Mouse (Mus musculus): ENCODE measurements around the gene 1810037I17Rik. TPM values are rescaled to one million over a fixed set of nuclear protein-coding genes. Genes with fewer than 3 reads are reported as not detected.
A peak's percentile ranks its signal among the peaks of the same experiment; 100 is the strongest.

1810037I17Rik gene
- 42.8 and 52.2 TPM in 2 replicates for total RNA-seq (2021)
- long read RNA-seq, transcript 1810037I17Rik-201 (2 exons, 1,160 nt), result major isoform, 27 of 32 reads
- long read RNA-seq, partial matches to known transcripts, result 0 of 32 reads
- long read RNA-seq, other reads (novel, unspliced or antisense), result 5 of 32 reads

DNA sequence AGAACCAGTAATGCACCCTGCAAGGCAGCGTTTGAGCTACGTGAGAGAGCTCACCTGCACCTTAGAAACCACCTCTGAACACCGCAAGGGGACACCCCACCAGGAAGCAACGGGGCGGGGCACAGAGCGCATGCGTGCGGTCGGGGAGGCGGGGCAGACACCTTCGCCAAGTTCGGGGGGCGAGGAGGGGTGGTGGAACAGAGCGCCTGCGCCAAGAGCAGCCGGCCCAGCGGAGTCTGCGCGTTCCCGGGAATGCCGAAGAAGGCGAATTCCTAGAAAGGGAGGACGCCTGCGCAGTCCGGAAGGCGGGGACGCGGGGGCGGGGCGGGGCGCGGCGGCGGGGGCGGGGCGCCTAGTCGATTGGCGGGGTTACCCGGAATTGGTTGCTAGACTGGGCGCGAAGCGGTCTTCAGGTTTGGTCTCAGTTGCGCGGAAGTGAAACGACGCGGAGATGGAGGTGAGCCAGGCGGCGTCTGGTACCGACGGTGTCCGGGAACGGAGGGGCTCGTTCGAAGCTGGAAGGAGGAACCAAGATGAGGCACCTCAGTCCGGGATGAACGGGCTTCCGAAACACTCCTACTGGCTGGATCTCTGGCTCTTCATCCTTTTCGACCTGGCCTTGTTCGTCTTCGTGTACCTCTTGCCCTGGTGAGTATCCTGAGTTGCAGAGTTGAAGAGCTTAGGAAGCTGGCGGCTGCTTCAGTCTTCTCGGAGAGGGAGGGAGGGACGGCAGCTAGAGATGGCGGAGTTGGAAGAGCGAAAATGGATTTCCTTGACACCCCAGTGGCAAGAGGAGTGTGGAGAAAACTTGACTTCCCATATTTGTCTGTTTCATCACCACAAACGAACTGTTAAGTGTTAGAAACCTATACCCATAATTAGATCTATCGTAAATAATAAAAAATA lies at the start of gene 1810037I17Rik:
1810037I17Rik (plus strand) TSS at position 195 of the 906 bp plus-strand sequence.
- peak; percentile 98 for DNase-seq

DNA sequence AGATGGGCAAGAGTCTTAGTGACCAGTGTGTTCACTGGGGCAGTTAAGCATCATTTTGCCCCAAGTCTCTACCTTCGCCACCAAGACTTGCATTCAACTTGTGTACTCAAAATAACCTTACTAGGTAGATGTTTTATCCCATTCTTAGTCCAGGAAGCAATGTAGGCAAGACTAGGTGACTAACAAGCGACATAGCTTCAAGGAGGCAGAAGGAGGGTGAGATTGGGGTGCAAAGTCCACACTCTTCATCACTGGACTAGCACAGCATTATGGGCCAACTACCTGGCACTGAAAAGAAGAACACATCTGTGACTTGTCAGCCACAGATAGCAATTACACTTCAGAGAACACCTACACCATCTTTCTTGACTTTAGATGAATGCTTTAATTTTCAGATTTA lies 47.1 kb upstream of the 1810037I17Rik start:
- DNase-seq, result no peak

DNA sequence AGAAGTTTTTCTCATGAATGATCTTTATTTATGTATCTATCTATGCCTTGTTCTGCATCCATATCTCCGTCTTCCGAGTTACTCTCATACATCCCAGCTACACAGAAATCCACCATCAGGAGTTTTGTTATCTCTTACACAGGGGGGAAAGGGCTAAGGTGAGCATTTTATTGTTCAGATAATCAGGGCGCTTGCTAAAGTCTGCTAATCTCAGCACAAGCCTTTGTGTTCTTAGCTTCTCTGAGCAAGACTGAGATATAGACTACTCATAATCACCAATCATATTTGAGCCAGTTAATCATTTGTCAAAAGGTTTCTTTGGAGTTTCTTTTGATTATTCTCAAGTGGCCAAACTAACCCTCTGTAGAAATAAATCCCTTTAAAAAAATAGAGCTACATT lies 46.5 kb upstream of the 1810037I17Rik start:
- no peak for DNase-seq

DNA sequence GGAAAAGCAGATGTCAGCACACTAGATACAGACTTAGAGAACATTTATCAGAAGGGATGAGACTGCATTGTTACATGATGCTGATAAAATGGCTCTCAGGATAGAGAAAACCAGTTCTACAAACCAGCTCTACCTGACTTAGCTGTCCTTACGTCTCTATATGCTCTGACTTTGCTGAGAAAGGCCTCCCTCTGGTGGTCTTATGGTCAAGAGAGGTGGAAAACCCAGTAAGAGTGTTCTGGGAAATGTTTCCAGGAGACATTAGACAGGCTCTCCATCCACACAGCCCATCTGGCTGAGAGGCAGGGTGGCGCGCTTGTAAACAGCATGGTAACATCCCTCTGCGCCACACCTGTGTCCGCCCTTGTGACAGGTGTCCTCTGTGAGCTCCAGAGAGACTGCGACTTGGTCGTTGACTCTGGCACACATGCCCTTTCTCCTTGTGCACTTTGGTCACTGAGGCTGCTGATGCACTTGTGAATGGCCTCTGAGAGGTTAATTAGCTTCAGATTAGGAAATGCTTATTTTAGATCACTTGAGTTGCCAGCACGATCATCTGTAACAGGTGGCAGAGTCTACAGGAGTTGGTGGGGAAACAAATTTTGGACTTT lies 45.2 kb upstream of the 1810037I17Rik start:
- DNase-seq, result no peak

DNA sequence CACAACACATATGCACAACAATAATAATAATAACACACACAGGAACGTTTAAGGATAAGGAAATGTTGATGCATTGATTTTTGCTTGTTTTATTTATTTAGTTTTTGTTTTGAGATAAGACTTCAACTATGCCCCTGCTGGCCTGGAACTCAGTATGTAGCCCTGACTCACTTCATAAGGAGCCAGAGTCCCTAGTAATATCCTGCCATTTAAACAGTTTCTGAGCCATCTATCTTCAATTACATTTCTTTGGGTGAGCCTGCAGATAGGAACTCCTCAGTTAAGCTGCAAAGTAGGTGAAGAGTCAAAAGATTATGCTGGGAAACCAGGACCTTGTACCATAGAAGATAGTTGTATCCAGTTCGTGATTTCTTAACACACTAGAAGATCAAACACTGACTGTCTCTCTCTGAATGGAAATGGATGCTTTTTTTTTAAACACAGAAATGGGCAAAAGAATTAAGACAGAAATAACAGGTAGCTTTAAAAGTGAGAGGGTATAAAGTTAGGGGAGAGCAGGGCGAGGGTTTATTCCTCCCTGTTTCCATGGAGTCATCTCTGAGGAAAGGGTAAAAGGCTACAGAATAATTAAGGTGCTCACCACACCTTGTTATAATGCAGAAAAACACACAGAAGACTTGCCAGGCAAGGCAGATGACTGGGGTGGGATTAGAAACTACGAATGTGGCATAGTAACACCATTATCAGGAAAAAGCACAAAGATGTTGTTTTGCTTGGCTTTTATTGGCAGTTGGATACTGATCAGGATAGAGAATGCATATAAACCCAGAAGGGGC lies 36.3 kb upstream of the 1810037I17Rik start:
- DNase-seq, result no peak

DNA sequence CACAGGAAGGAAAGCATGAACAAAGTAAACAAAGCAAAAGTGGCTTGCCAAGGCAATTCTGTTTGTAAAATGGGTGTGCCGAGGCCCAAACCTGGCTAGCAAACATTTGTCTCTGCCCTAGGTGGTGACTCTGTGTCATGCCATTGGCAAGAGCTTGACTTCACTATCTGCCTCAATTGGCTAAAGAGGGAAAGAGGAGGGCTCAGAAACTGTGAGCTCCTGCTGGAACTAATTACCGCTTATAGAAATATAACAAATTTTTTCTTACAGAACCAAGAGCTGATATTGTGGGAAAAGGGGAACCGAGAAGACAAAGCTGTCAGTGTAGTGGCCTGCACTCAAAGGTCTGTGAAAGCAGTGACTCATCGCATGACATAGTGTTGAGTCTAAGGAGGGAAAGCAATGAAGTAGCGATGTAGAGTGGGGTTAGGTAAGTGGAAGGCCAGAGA lies 35.6 kb upstream of the 1810037I17Rik start:
- no peak for DNase-seq

DNA sequence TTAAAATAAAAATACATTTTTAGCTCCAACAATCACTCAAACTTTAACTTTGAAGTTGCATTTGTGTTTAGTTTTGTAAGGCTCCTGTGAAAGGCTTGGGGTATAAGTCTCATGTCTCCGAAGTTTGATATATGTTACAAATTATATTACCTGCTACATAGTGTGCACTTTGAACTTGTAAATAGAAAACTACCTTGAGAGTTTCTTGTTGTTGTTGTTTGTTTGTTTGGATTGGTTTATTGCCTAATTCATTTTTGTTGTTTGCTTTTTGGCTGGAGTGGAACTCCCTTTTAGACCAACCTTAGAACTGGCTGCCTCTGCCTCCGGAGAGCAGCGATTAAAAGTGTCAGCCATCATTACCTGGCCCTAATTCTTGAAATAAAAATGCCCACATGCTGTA lies 29.2 kb upstream of the 1810037I17Rik start, which contains the start of gene Fabp2:
Fabp2 (plus strand) TSS at position 301 of the 400 bp plus-strand sequence.
- DNase-seq, result no peak

DNA sequence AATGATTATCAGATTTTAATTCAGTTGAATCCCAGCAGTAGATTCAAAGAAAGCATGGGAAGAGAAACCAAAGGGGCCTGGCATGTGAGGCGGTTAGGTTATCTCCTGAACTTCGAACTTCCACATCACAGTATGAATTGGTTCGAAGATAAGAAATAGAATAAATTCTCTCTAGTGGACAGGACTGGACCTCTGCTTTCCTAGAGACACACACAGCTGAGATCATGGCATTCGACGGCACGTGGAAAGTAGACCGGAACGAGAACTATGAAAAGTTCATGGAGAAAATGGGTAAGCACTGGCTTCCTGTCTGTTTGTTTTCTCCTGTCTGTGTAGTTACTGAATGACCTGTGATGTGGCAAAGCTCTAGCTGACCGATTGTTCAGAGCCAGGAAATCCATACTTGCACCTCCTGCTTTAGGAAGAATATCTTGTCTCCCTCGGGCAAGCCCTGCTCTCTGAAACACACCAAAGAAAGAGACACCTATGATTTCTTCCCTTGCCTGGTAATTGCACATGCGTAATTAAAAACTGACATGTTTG lies 28.7 kb upstream of the 1810037I17Rik start:
- DNase-seq, result no peak

DNA sequence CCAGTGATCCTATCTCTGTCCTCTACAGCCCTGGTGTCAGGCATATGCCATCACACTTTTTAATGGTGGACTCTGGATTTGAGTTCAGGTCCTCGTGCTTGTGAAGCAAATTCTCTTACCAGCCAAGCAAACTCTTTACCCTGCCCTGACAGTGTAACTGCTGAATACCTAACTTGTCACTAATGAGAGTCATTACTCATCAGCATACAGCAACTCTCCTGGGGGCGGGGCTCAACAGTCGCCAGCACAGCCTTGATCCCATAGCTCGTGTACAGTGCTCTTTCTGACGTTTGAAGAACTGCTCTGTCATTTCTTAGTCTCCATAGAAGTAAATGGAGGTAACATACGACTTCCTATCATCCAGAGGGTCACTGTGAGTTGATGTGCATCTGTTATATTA lies 25.7 kb upstream of the 1810037I17Rik start:
- no peak for DNase-seq

DNA sequence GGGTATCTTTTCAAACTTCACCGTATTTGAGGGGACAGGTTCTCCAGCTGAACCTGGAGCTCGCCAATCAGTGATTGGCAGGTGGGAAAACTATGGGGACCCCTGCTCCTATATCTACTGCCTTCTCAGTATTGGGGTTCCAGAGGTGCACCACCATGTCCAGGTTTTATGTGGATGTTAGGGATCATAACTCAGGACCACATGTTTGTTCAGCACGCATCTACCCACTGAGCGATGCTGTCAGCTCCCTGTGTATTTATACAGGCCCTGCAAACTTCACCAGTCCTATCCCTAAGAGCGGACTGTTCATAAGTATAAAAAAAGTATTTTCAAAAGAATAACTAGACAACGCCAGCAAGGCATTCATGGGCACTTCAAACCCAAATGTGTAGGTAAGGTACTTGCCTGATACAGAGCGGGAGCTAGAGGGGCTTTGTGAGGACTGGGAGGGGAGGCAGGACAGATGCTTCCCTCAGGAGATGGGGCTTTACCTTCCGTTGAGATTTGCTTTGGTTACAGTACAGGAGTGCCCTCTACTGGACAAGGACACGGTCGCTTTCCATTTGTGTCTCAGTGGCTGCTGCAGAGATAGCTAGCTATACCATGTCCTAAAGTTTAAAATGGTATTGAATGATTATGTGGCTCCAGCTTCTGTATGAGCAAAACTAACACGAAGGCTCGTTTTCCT lies 20.1 kb upstream of the 1810037I17Rik start:
- peak; percentile 14 for DNase-seq

DNA sequence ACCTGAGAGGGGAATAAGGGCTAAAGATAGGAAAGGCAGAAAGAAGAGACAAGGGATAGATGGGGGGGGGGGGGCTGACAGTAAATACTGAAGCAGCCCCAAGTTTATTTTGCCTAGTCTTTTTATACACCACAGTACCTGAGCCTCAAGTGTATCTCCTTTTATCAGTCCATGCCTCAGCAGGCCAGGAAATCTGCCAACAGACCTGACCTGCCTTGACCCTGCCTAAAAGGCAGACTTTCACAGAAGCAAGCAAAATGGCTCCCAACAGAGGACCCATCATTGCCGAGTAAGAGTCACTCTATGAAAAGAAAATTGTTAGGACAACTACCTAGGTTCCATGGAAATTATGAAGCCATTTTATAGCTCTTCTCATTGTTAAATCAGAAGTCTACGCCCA lies 16.2 kb upstream of the 1810037I17Rik start:
- peak; percentile 18 for DNase-seq

DNA sequence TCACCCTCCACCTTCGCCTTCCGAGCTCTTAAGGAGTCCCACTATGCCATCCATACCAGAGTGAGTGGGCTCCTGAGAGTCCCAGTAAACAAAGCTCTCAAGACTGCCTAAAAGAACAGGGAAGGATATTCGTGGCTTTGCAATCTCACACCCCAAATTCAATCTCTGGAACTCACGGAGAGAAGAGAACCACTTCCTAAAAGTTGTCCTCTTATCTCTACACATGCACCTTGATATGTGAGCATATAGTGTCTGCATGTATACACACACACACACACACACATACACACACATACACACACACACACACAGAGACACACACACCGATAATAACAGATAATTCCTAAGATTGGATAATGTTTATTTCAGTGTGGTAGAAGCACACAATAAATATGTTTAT lies 8.5 kb upstream of the 1810037I17Rik start:
- DNase-seq, result no peak

DNA sequence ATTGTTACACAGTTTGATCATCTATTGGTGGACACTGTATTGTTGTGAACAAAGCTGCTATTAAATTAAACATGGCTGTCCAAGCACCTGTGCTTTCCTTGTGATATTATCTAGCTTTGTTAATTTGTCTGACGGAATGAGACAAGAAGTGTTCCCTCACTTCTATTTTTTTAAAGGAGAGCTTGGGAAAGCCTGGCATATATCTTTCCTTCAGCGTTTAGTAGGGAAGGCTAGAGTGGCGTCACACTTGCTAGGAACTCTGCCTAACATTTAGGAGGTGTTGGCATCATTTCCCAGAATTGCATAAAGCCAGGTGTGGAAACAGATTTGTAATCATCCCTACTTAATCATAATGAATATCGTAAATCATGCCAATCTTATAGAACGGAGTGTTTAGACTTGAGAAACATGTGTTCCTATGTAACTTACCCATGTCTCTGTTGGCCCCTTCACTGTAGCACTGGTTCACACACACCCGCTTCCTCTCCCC lies 7.8 kb upstream of the 1810037I17Rik start:
- DNase-seq, result no peak

DNA sequence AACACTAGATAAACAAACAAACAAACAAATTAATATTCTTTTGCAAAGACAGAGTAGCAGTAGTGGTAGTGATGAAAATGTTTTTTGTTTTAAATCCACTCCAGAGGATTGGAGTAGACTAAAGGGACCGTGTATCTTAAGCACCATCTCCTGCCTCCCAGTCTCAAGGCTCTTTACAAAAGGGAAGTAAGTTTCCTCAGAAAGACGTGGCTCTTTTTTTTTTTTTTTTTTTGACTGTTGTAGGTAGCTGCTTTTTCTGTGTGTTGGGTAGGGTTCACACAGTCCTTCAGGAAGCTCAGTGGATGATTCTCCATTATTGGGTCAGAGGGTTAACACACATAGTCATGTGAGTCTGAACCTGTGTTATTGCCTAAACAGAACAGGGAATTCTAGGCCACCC lies 5.3 kb upstream of the 1810037I17Rik start:
- DNase-seq, result no peak

DNA sequence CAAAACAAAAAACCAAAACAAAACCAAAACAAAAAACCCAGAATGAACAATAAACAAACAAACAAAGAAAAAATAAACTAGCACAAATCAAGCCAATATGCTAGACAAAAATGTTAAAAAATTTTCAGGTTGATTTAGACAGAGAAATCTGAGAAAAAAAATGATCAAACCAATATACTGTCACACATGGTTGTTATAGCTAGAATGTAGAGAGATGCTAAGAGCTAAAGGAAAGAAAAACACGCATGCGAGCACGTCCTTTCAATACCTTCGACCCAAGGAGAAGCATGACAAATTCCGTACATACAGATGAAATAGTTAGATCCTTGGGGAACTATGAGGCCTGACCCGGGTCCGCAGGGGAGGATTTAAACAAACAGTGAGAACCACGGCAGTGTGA lies 4.7 kb upstream of the 1810037I17Rik start, which contains the start of gene Gm10959:
Gm10959 (minus strand) TSS at position 101 of the 400 bp plus-strand sequence.
- DNase-seq, result no peak

DNA sequence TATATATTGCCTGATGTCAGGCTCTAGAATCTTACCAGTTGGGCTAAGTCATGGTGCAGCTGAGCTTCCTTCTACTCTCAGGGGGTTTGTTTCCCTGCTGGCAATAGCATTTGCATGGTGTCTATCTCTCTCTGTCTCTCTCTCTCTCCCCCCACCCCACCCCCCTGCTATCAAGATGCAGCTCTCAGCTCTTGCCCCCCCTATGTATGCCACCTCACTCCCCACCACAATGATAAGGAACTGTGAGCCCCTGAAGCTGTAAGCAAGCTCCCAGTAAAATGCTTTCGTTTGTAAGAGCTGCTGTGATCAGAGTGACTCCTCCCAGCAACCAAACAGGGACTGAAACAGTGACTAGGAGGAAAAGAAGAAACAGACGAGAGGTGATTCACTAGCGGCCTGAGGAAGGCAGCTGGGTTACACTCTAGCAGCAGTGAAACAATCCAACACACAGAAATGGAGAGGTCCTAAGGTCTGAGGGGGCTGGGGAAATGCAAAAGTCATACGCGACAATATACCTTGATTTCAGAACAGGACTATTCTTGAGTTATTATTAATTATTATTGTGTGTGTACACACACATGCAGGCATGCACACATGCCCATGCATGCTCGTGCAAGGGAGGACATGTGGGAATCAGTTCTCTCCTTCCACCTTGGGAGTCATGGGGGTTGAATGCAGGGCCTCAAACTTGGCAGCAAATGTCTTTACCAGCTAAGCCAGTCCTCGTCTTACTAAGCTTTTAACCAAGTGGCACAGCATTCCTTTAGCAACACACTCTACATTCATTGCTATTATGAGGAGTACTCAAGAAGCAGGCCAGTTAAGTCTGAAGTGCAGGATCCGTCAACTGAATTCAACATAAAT lies 3.2 kb upstream of the 1810037I17Rik start:
- no peak for DNase-seq

DNA sequence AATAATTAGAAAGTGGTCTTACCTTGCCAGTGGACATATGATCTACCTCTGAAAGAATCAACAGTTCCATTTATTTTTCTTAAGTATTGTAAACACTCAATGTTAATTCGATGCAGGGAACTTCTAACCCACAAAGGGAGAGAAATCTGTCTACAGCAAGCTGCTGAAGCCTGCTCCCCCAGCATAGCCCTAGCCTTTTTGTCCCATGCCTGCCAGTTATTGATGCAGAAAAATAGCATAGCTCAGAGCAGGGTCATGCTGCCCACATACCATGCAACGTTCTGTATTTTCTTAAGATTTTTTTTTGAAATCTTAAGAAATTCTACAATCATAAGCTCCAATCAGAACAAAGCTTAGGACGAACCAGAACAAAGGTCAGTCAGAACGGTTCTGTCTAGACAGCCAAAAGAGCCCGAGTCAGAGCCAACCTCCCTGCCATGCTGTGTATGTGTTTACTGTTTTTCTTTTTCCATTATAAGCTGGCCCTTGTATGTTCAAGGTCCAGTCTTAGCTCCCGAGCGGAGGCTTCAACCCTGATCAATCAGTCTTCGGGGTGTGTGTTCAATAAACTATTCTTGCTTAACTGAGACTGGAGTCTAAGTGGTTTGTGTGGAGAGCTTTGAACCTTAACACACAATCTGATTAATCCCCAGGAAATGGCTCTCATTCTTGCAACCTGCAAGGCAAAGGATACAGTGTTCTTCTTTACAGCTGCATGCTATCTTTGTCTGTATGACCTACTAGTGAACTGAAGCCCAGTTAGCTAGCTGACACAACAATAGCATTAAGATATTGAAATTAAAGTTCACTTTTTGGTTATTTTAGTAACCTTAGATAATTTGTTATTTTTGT lies 2.1 kb upstream of the 1810037I17Rik start:
- DNase-seq, result no peak

DNA sequence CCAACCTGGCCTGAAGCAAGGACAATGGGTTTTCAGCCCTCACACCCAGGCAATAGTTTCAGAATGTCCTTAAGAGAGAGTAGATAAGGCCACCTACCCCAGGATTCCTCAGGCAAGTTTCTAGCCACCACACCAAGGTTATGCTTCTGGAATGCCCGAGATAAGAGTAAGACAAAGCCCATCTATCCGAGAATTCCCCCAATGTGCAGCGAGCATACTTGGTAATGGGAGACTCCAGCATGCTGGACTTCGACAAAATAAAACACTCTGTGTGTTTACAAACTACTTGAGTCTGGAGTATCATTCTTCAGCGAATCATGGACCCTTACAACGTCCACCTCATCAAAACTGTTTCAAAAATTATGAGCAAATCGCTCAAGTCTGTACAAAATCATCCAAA lies 856 bp upstream of the 1810037I17Rik start:
- DNase-seq, result no peak

DNA sequence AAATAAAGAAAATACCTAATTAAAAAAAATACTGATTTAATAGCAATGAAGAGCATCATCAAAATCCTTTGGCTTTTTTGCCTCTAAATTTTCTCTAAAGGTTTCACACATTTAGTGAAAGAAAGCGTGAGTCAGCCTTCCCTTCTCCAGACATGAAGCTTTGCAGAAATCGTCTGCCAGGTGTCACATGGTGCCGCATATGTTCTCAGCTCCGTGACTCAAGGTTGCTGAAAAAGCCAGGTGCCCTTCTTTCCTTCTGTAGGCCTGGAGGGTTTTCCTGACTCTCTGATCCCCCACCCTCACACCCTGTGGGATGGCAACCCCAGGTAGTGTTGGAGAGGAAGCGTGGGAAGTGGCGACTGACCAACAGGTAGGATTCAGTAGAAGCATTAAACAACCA lies 5.7 kb downstream of the 1810037I17Rik start:
- DNase-seq, result no peak
